Mouse (Mus musculus) brain, adult 2 months (tissue): ENCODE data around the gene Klf11.

Source experiments
- DNase-seq: peaks from one replicate; pipeline ENCODE4 v3.0.0; 2011; ENCODE audit warnings: low read depth, low spot score

Klf11 gene

GRCm38 (mm10) chr12:24703013-24703412, 51.9 kb downstream of the Klf11 start:
- no peak for DNase-seq

DNA sequence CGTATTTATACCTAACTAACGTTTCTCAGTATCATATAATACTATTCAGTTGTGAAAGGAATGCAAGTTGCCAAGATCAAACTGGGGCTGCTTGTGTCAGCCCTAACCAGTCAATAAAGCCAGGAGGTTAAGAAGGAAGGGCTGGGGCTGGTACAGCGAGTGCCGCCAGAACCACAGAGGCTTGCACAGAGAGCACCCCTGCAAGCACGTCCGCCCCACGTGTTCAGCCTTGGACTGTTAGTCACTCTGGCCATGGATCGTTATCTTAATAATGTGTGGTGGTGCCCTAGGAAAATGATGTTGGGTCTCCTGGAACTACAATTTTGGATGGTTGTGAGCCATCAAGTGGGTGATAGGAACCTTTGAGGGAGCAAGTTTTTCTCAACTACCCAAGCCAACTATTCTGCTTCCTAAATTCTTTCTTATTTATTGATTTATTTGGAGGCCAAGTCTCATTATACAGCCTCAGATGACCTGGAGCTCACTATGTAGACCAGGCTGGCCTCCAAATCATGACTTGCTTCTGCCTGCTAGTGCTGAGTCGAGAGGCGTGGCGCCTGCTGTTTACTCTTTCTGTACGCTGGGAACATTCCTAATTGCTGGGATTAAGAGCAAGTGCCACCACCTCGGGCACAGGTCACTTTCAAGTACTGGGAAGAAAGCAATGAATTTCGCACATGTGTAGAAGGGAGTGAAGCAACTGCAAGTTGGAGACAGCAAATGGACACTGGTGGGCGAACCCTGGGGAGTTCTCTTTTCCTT, 54.6 kb downstream of the Klf11 start:
- no peak for DNase-seq

DNA sequence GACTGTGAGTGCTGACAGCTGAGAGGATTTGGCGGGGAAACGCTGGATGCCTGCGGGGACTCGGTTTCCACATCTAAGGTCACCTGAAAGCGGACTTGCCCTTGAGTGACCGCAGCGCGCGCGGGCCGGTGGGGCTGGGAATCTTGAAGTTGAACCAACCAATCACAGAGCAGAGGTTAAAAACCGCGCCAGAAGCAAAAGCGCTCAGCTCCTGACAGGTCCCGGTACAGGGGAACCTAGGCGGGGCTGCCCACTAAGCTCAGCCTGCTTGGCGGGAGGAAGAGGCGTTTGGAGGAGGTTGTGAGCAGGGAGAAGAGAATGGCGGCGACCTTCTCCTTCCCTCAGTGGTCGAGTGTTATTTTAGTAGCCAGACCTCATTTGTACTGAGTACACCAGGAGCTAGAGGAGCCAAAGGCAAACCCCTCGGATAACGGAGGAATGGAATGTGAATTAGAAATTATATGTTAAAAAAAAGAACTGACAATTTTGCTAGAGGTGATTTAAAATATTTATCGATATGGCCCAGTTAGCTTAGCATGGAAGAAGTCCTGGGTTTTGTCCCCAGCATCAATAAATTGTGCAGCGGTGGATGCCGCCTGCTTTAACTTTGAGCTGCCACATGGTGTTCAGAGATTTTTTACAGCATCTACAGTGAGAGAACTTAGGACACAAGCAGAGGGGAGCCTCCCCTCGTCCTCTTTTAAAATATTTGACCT, 55.8 kb downstream of the Klf11 start:
- DNase-seq = no peak

- no peak for DNase-seq
These were observed 56.4 kb downstream of the Klf11 start for GRCm38 (mm10) chr12:24707480-24707802.

DNA sequence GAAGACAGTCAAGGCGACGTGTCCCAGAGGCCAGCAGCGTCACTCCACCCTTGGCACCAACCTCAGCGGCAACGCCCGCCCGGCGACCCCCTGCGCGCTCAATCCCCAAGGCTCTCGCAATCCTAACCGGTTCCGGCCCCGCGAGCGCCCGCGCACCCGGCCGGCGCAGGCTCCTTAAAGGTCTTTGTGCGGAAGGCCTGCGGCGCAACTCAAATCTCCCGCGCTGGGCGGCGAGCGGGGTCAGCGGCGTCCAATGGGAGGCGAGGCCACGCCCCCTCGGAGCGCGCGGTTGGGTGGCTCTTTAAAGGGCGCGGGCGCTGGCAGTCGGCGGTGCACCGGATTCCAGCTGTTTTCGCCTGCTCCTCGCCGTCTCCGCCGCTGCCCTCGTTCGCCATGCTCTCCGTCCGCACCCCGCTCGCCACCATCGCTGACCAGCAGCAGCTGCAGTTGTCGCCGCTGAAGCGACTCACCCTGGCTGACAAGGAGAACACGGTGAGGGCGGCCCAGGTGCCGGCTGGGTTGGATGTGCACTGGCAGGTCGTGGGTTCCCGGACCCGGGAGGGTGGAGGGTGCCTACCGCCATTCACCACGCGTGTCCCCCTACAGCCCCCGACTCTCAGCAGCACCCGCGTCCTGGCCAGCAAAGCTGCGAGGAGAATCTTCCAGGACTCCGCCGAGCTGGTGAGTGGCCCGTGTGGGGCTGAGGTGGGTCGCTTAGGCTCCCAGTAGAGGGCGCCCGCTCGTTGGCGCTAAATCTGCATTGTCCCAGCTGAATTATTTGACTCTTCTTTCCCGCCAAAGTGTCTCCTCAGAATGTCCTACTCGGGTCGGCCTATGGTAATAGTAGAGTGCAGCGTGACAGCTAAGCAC, 57.1 kb downstream of the Klf11 start, which contains the start of gene Rrm2:
Gene Rrm2, plus strand, starts transcription at position 288 of the 870 bp plus-strand sequence.
- peak; percentile 89 for DNase-seq

GRCm38 (mm10) chr12:24708824-24709218, 57.7 kb downstream of the Klf11 start:
- DNase-seq = no peak

GRCm38 (mm10) chr12:24709409-24709808, 58.3 kb downstream of the Klf11 start:
- DNase-seq = no peak

DNA sequence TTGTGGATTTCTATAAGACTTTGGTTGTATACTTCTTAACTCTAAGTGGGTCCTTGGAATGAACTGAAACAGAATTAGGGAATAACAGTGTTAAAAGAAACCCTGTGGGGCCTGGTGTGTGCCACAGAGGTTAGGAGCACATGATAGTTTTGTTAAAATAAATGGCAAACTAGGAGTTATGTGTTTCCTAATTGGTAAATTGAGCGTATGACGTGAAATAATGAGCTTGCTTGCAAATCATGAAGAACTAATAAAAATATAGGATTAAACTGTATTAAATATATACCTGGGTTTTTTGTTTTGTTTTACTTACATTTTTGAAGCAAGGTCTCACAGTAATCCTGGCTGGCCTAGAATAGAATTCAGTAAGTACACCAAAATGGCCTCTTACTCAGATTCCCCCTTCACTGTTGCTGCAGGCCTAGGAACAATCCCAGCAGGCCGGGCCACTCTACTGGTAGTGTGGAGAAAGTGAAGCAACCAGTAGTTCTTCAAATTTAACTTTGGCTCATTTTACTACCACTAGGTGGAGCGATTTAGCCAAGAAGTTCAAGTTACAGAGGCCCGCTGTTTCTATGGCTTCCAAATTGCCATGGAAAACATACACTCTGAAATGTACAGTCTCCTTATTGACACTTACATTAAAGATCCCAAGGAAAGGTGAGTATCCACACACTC, 58.9 kb downstream of the Klf11 start:
- DNase-seq = peak; percentile 88

- no peak for DNase-seq
These were observed 59.6 kb downstream of the Klf11 start for GRCm38 (mm10) chr12:24710672-24711071.
